Mouse (Mus musculus) ZHBTc4 (cell line): ENCODE data around the gene Usp35.

Experiments used
- DNase-seq: peaks from one replicate; pipeline ENCODE4 v3.0.0-alpha.2; 2011; ENCODE audit warnings: low read depth, low spot score

Gene Usp35

DNA sequence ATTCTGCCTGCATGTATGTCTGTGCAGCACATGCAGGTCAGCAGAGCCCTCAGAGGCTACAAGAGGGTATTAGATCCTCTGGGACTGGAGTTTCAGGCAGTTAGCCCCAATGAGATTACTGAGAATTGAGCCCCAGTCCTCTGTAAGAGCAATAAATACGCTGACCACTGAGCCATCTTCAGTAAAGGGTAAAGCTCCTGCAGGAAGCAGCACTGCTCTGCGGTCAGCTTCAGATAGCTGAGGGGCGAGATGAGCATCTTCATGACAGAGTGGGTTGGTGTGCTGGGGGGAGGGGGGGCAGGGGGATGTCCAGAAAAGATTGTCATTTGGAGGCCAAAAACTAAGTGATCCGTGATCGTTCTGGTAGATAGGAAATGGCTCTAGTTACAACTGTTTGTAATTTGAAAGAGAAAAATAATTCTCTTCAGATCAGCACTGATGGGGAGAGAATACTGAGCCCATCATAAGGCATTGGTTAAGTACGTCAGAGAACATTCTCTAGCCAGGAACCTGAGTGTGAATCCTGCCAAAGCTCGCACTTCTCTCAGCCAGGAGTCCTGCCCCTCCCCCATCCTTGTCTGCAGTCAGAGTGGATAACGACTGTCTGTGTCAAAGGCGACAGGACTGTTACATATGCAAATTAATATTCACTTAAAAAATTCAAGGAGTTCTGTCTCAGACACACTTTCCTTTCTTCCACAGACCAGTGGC lies 14.4 kb upstream of the Usp35 start:
- no peak for DNase-seq

DNA sequence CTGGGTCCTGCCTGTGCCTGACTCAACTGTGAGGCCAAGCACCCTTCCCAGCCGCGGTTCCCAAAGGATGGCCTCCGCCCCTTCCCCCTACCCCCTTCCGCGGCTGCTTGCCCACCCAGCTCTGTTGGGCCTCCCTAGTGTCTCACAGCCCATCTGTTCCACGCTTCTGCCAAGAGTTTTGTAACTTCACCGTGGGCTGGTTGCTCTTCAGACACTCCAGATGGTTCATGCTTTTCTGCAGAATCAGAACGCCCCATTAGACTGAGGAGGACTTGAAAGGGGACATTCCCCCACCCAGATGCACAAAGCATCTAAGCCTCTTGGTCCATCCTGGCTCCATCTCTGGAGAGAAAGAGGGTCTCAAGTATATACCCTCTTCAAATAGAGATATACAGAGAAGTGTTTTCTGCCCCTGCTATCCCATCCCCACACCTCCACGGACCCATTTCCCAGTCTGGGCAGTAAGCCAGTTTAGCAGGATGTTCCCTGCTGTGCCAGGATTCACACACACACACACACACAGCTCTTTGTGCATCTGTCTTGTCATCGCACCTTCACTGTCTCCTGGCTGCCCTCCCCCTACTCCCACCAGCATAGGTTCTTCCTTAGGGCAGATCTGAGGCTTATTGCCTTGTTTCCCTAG lies 13.5 kb upstream of the Usp35 start:
- no peak for DNase-seq

DNA sequence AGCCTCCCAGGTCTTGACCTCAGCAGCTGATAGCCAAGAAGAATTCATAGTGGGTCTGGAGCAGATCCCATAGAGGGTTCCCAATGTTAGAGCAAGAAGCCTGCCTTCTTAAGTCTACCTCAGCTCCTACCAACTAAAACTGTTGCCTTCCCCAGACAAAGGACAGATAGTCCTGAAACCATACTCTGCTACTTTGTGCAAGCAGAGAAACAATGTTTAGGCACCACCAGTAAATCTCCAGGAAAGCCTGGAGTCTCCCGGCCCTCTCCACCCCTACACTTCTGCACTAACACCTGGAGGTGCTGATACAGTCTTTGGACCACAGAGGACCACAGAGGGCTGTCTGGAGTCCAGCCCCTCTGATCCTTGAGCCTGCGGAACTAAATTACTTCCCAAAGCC lies 12.8 kb upstream of the Usp35 start:
- DNase-seq, result no peak

- no peak for DNase-seq
Observed at GRCm38 (mm10) chr7:97342961-97343360, 11.1 kb upstream of the Usp35 start.

GRCm38 (mm10) chr7:97340907-97341849 lies 9.4 kb upstream of the Usp35 start:
- peak; percentile 90 for DNase-seq

DNA sequence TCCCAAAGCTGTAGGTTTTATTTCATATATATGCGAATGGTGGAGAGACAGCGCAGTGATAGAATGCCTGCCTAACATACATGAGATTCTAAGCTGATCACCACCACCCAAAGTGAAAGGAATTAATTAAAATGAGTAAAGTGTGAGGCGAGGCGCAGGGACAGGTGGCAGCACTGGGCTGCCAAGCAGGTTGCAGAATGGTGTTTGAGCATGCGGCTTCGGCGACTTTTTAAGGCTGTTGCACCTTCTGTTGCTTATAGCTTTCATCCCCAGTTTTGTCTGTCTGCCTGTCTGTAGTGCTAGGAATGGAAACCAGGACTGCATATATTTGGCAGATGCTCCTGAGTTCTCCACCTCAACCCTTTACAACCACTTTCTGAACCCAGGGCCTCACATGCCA lies 7.8 kb upstream of the Usp35 start:
- no peak for DNase-seq

DNA sequence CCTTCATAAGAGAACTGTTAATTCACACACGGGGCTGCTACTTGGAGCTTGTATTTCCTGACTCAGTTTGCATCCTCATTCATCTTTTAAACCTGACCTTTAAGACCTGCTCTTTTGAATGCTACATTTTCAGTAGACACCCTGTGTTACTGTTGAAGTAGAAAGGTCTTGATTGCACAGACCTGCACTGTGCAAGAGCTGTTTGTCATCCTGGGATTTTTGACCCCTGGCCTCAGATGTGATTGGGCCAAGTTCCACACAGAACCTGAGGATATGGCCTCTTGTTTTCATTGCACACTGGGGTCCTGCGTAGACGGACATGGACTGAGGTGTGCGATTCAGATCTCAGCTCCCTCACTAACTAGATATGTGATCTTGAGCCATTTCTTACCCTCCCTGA lies 6.8 kb upstream of the Usp35 start:
- DNase-seq, result no peak

- no peak for DNase-seq
Observed at GRCm38 (mm10) chr7:97336678-97337077, 4.9 kb upstream of the Usp35 start.

GRCm38 (mm10) chr7:97334406-97334805 lies 2.6 kb upstream of the Usp35 start:
- DNase-seq, result no peak

DNA sequence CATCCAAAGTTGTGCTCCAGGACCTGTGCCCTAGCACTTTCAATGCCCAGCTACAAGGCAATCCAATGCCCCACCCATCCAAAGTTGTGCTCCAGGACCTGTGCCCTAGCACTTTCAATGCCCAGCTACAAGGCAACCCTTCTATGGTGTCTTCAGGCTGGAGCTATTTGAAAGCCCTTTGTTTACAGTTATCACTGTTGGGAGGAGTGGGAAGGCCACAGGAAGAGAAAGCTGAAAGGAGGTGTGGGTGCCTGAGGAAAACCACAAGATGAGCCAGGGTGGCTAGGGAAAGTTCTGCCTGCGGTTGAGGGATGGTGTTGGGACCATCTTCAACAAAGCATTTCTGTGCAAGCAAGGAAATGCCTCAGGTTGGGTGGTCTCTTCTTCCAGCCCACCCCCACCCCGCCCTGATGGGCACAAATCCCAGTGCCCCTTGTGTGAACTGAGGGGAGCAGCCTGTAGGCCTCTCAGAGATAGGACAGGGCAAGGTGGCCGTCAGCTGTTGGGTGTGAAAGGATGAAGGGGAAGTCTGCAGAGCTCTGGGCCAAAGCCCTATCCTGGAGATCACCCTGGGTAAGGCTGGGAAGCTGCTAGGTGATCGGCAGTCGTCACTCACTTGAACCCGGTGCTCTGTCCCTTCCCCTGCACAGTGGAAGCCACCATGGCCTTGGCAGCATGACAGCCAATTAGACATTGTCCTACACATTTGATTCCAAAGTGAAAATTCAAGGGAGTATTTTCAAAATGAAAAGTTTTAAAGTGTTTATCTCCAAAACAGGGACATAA lies 1.5 kb upstream of the Usp35 start:
- no peak for DNase-seq

GRCm38 (mm10) chr7:97332667-97333041 lies 834 bp upstream of the Usp35 start:
- no peak for DNase-seq

DNA sequence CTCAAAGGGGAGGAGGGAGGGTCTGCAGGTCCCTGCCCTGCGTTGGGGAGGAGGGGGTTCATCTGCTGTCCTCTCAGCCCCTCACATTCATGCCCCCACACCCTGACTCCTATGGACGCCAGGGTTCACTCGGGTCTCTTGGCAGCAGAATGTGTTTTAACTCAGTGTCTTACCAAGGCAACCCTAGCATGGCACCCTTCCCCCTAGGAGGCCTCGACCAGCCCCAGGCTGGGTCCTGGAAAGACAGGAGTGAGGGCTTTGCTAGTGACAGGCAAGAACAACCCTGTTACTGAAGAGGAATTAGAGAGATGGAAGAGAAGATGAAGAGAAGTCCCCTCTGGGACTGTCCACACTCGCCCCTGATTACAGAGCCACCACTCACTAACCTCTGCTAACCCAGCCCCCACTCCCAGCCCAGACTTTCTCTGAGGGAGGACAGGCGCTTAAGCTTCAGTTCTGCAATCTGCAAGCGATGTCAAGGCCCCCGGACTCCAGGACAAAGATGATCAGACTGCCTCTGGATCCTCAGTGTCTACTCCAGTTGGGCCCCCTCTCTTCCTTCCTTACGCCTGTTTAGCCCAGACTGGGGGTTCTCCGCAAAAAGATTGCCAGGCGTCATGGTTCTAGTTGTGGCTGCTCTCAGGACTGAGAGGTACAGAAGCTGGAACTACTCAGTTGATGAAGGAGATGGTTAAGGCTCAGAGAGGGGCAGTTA lies 732 bp downstream of the Usp35 start:
- DNase-seq, result no peak

GRCm38 (mm10) chr7:97329676-97330075 lies 2.1 kb downstream of the Usp35 start:
- DNase-seq, result no peak

DNA sequence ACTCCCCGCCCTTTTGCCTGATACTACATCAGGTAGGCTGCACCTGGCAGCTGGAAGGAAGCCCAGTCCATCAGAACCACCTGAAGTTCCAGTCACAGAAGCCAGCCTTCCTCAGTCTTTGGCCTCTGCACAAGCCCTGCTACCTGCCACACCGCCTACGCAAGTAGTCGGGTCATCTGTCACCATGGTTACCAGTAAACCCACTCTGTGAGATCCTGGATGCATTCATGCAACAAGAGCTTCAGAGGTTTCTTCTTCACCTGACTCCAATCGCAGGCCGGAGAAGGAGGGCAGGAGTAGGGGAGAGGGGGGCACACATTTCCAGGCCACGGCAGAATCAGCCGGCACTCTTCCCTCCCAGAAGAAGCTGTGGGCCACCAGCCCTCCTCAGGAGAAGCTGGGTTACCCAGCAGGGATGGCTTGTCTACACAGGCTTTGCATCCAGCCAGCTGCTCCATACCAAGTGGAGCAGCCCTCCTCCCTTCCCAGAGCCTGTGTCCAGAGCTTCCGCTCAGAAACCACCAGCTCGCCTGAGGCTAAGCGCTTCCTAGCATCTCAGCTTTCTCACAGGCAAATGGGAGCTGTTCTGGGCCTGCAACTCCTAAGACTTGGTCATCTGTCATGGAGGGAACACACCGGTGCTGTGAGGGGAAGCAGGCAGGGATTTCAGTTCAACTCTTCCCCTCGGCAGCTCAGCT lies 2.8 kb downstream of the Usp35 start:
- no peak for DNase-seq

GRCm38 (mm10) chr7:97327376-97327775 lies 4.4 kb downstream of the Usp35 start:
- DNase-seq, result no peak

DNA sequence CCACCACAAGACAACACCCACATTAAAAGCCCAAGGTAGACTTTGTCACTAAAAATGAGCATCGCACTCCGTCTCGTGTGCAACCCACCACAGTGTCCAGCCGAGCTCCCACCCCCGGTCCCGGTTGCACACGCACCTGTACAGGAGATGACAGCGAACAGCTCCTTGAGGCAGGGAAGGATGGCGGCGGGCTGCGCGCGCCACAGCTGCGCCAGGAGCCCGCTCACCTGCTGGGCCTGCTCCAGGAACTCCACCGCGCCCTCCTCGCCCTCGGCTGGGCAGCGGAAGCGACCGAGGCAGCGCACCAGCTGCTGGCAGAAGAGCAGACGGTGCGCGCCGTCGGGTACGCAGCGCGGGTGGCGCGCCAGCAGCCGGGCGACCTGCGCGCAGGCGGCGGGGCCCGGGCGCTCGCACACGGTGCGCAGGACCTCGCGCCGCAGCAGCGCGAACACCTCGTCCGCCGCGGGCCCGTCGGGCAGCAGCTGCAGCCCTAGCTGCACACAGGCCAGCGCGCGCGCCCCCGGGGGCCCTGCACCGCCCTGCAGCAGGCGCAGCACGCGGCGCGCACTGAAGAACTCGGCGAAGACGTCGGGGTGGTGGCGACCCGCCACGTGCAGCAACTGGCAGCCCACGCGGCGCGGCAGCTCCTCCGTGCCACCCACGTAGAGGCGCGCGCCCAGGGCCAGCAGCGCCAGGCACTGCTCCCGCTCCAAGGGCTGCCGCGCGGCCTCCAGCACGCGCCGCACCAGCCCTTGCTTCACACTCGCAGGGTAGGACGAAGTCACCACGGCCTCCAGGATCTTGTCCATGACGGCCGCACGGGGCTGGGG lies 6.4 kb downstream of the Usp35 start:
- DNase-seq, result peak; percentile 63

DNA sequence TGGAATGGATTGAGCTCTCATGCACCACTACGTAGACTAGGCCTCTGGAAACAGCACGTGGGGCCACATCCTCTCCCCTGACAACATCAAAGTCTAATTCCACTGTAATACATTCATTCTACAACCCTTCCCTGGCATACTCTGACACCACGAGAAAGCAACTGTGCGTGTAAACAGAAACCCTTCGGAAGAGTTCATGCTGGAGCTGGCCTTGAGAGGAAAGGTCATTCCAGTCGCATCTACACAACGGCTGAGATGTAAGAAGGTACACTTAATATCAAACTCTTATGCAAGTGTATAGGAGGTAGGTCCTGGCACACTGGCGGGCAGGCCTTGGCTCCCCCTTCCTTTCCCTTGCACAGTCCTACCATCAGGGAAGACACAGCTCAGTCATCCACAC lies 7.5 kb downstream of the Usp35 start:
- no peak for DNase-seq

GRCm38 (mm10) chr7:97317706-97318105 lies 14.1 kb downstream of the Usp35 start:
- DNase-seq, result no peak

GRCm38 (mm10) chr7:97315656-97316055 lies 16.2 kb downstream of the Usp35 start:
- no peak for DNase-seq

- no peak for DNase-seq
Observed at GRCm38 (mm10) chr7:97314646-97315045, 17.2 kb downstream of the Usp35 start.
